Mouse (Mus musculus) hindbrain, embryonic 12.5 days (tissue): ENCODE measurements around the gene Gm572. TPM values are rescaled to one million over a fixed set of nuclear protein-coding genes. Genes with fewer than 3 reads are reported as not detected.

Source experiments
- ATAC-seq: fragments of 200-750 bp; cut with Nextera tagmentation; 2 replicates; pipeline ENCODE4 v1.8.0; 2017; ENCODE audit warnings: moderate TSS enrichment; ENCODE audit not compliant: low FRiP score
- H3K27ac ChIP-seq: fragments of 300-500 bp; sonication (generic); 2 replicates; pipeline ENCODE4 v1.5.1; 2016; ENCODE audit warnings: mild to moderate bottlenecking
- H3K27me3 ChIP-seq: fragments of 300-500 bp; sonication (generic); 2 replicates; pipeline ENCODE4 v1.6.1; 2016; ENCODE audit warnings: mild to moderate bottlenecking
- H3K36me3 ChIP-seq: fragments of 300-500 bp; sonication (generic); 2 replicates; pipeline ENCODE4 v1.6.1; 2016; ENCODE audit warnings: mild to moderate bottlenecking
- H3K4me1 ChIP-seq: fragments of 300-500 bp; sonication (generic); 2 replicates; pipeline ENCODE4 v1.6.1; 2016
- H3K4me2 ChIP-seq: fragments of 300-500 bp; sonication (generic); replicated peaks from 2 replicates; pipeline ENCODE4 v1.6.1; 2016; ENCODE audit warnings: mild to moderate bottlenecking
- H3K4me3 ChIP-seq: fragments of 300-500 bp; sonication (generic); 2 replicates; pipeline ENCODE4 v1.5.1; 2016; ENCODE audit warnings: mild to moderate bottlenecking
- H3K9ac ChIP-seq: fragments of 300-500 bp; sonication (generic); 2 replicates; pipeline ENCODE4 v1.6.1; 2016; ENCODE audit warnings: mild to moderate bottlenecking, moderate library complexity
- H3K9me3 ChIP-seq: fragments of 300-500 bp; sonication (generic); replicated peaks from 2 replicates; pipeline ENCODE4 v1.6.1; 2016; ENCODE audit warnings: mild to moderate bottlenecking
- WGBS: fragments of 180-500 bp; shearing (Covaris S2); methylation state at CpG from one replicate; pipeline ENCODE4 v1.1.7; 2016; 5-methylcytosine and 5-hydroxymethylcytosine counted together
- polyA plus RNA-seq: library from polyadenylated mRNA; unstranded; fragments of >200 nt; fragmentation: Nextera tagmentation; extraction: Ambion mirVana; gene quantifications from 2 replicates; pipeline ENCODE4 v1.2.1, GENCODE M21; 2016

Gene Gm572
- polyA plus RNA-seq, 1 experiment from 2014 or later, result not detected

DNA sequence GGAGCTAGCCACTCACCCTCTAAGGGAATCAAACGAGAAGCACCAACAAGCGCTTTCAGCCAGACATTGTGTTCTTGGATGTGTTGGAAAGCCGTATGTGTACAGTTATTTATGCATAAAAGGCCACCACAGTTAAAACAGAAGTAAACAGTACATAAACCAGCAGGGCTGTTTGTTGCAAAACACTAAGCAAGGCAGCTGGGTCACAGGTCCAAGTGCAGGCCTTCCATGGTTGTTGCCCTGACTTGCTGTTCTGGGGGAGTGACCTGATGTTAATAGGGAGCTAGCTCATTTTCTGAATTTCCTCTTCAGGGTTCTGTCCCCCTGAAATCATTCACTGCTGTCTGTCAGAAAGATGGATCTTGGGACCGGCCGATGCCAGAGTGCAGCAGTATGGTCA, 33.3 kb upstream of the Gm572 start:
- Histone ChIP-seq H3K4me3 (no peak overlapping the region), H3K4me1 (peaks cover 4% of the 10 kb centered on the region; the same call in 1 of the 2 replicates), H3K4me2 (no peak overlapping the region), H3K9me3 (no peaks in the 10 kb centered on the region), H3K9ac (no peak overlapping the region), H3K27ac (no peak overlapping the region), H3K27me3 (no peaks in the 10 kb centered on the region), H3K36me3 (peaks cover 39% of the 10 kb centered on the region)
- ATAC-seq, result no peak
- WGBS, result 87% methylated on average over 5 of the region's 5 CpGs

DNA sequence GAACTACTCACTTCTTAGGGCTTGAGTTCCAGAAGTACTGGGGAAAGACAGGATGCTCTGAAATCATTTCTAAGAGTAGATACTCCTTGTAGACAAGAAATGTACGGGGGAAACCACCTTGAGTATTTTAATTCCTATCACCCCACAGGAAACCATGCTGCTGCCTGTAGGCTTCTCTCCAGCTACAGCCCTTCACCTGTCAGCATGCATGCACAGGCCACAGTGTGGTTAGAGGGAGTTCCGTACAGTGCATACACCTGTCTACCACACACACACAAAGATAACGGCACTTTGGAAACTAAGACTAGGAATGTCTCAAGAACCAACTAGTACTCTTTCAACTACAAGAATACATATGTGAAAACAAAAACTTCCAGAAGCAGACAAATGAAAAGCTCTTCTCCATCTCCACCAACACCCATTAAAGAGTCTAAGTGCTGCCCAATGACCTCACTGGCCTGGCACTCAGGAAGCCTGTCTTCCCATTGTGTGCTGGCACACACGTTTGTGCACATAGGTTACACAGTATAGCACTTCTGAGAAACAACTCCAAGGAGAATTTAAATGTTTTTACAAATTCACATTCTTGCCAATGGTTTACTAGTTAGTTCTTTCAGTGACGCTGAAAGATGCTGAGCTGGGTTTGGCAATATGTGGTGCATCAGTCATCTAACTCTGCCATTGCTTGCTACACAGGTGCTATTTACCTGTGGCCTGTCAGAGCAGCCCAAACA, 32.3 kb upstream of the Gm572 start:
- Histone ChIP-seq H3K4me1 (peaks cover 4% of the 10 kb centered on the region; the same call in 1 of the 2 replicates), H3K36me3 (peaks cover 48% of the 10 kb centered on the region), H3K4me2 (no peak overlapping the region), H3K4me3 (no peak overlapping the region), H3K27ac (no peak overlapping the region), H3K27me3 (no peaks in the 10 kb centered on the region), H3K9me3 (no peaks in the 10 kb centered on the region), H3K9ac (no peak overlapping the region)
- no peak for ATAC-seq
- 75% methylated on average over 5 of the region's 5 CpGs for WGBS

DNA sequence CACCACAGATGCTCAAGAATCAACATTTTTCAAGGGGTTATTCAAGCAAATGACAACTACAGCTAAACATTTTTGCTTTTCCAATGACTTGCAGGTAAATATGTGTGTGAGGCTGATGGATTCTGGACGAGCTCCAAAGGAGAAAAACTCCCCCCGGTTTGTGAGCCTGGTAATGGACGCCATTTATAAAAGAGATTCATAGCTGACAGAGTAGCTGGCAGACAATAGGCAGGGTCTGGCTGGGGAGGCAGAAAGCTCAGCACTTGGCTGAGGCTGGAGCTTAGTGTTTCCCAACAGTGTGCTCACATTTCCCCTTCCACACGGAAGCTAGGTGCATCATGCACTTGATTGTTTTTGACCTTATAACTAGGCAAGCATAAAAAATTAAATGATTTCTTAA, 30.6 kb upstream of the Gm572 start:
- Histone ChIP-seq H3K27me3 (no peaks in the 10 kb centered on the region), H3K4me2 (no peak overlapping the region), H3K27ac (no peak overlapping the region), H3K36me3 (peaks cover 52% of the 10 kb centered on the region), H3K9me3 (no peaks in the 10 kb centered on the region), H3K4me1 (peaks cover 4% of the 10 kb centered on the region; the same call in 1 of the 2 replicates), H3K4me3 (no peak overlapping the region), H3K9ac (no peak overlapping the region)
- no peak for ATAC-seq
- 56% methylated on average over 4 of the region's 4 CpGs for WGBS

DNA sequence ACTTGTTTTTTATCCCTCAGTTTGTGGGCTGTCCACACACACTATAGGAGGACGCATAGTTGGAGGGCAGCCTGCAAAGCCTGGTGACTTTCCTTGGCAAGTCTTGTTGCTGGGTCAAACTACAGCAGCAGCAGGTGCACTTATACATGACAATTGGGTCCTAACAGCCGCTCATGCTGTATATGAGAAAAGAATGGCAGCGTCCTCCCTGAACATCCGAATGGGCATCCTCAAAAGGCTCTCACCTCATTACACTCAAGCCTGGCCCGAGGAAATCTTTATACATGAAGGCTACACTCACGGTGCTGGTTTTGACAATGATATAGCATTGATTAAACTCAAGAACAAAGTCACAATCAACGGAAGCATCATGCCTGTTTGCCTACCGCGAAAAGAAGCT, 29.4 kb upstream of the Gm572 start:
- peaks cover 4% of the 10 kb centered on the region; the same call in 1 of the 2 replicates for H3K4me1 ChIP-seq
- peak overlapping the region; percentile 26; the same call in 1 of the 2 replicates for H3K27ac ChIP-seq
- no peaks in the 10 kb centered on the region for H3K9me3 ChIP-seq
- H3K36me3 ChIP-seq, result peaks cover 59% of the 10 kb centered on the region
- 59% methylated on average over 9 of the region's 9 CpGs for WGBS
- H3K27me3 ChIP-seq, result no peaks in the 10 kb centered on the region
- no peak overlapping the region for H3K4me3 ChIP-seq
- no peak overlapping the region for H3K9ac ChIP-seq
- no peak for ATAC-seq
- no peak overlapping the region for H3K4me2 ChIP-seq

DNA sequence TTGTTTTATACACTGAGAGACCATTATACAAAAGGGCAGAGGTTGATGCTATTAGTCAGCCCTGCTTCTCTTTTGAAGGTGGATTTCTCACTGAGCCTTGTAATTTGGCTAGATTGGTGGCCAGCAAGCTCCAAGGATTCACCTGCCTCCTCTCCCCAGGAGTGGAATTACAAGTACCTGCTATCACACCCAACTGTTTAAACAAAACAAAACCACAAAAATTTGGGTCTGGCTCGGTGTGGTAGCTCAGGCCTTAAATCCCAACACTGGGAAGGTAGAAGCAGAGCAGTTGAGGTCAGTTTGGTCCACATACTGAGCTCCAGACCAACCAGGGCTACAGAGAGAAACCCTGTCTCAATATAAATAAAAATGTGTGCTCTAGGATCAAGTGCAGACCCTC, 23.3 kb upstream of the Gm572 start:
- Histone ChIP-seq H3K9me3 (no peaks in the 10 kb centered on the region), H3K4me1 (peaks cover 15% of the 10 kb centered on the region), H3K4me3 (no peak overlapping the region), H3K36me3 (peaks cover 85% of the 10 kb centered on the region), H3K9ac (no peak overlapping the region), H3K4me2 (no peak overlapping the region), H3K27ac (no peak overlapping the region), H3K27me3 (no peaks in the 10 kb centered on the region)
- WGBS, result 85% methylated on average over 1 of the region's 1 CpGs
- ATAC-seq, result no peak

DNA sequence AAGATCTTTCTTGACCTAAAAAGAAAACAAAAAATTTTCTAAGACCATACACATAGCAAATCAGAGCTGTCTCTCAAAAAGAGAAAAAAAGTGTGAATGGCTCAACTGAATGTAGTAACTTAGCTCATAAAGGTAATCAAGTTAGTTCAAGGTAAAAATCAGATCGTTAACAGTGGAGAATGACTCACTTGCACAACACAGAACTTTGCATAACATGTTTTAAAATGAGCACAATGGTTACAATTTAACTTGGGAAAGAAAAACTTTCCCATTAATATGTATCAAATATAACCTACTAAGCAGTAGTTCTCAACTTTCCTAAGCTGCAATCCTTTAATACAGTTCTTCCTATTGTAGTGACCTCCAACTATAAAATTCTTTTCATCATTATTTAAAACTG, 22.4 kb upstream of the Gm572 start:
- 98% methylated on average over 1 of the region's 1 CpGs for WGBS
- Histone ChIP-seq H3K9ac (no peak overlapping the region), H3K27me3 (no peaks in the 10 kb centered on the region), H3K4me1 (peaks cover 19% of the 10 kb centered on the region), H3K4me2 (no peak overlapping the region), H3K27ac (no peak overlapping the region), H3K4me3 (no peak overlapping the region), H3K36me3 (peaks cover 80% of the 10 kb centered on the region), H3K9me3 (no peaks in the 10 kb centered on the region)
- ATAC-seq, result no peak

DNA sequence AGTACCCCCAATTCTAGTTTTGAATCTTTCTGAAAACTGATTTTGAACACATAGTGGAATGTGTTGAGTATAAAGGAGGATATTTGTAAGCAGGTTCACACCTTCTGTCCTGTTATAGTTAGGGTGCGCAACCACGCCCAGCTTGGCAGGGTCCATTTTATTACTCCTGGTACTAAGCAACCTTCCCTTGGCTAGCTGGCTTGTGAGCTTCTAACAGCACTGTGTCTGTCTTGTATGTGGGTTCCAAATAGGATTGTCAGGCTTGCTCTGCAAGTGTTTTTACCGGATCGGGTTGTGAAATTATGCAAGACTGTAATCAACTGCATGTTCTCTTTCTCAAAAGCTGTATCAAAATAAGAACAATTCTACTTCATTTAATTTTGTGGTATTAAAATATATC, 20.6 kb upstream of the Gm572 start:
- no peak overlapping the region for H3K27ac ChIP-seq
- H3K36me3 ChIP-seq, result peaks cover 69% of the 10 kb centered on the region
- H3K4me1 ChIP-seq, result peaks cover 19% of the 10 kb centered on the region
- H3K9ac ChIP-seq, result no peak overlapping the region
- H3K4me3 ChIP-seq, result no peak overlapping the region
- ATAC-seq, result no peak
- WGBS, result 92% methylated on average over 4 of the region's 4 CpGs
- H3K9me3 ChIP-seq, result no peaks in the 10 kb centered on the region
- H3K27me3 ChIP-seq, result no peaks in the 10 kb centered on the region
- H3K4me2 ChIP-seq, result no peak overlapping the region

DNA sequence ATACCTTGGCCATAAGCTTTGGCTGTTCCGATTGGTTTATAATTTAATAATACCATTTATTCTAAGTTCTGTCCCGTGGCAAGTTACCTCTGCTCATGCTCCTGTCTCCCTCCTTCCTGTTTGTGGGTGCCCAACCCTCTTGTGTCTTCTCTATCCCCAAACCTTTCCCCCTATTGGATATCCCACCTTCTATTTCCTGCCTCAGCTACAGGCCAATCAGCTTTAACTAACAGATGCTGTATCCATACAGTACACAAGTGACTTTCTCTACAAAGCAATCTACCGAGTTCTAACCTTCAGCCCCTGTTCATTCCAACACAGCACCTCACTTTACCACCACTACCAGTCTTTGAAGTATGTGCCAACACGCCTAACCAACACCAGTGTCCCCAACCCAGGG, 19.5 kb upstream of the Gm572 start:
- 92% methylated on average over 4 of the region's 4 CpGs for WGBS
- H3K4me3 ChIP-seq, result no peak overlapping the region

DNA sequence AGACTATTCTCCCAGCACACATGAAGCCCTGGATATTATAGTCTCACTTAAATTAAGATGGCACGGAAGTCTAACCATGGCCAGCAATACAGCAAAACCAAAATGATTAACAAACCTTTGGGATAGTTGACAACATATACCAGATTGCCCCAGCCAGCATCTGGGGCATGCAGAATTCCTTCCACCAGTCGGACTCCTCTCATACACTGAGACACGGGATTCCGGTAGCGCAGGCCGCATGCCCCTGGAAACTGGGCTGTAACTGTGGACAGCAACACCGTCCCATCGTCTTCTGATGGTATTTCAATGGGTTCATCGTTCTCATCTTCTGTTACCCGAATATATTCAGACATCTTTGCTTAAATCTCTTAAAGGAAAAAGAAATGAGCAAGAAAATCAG, 18.1 kb upstream of the Gm572 start:
- 89% methylated on average over 10 of the region's 10 CpGs for WGBS
- peak overlapping the region; percentile 83 for H3K4me2 ChIP-seq
- H3K9me3 ChIP-seq, result no peaks in the 10 kb centered on the region
- ATAC-seq, result no peak
- H3K4me3 ChIP-seq, result peak overlapping the region; percentile 87; the same call in 1 of the 2 replicates
- no peak overlapping the region for H3K27ac ChIP-seq
- H3K4me1 ChIP-seq, result peaks cover 19% of the 10 kb centered on the region
- peaks cover 49% of the 10 kb centered on the region for H3K36me3 ChIP-seq
- H3K9ac ChIP-seq, result no peak overlapping the region
- no peaks in the 10 kb centered on the region for H3K27me3 ChIP-seq

More for the DNA sequence above, 19.5 kb upstream of the Gm572 start:
- Histone ChIP-seq H3K4me1 (peaks cover 19% of the 10 kb centered on the region), H3K27ac (no peak overlapping the region), H3K9ac (no peak overlapping the region), H3K9me3 (no peaks in the 10 kb centered on the region), H3K27me3 (no peaks in the 10 kb centered on the region), H3K4me2 (no peak overlapping the region), H3K36me3 (peaks cover 63% of the 10 kb centered on the region)
- ATAC-seq, result no peak

DNA sequence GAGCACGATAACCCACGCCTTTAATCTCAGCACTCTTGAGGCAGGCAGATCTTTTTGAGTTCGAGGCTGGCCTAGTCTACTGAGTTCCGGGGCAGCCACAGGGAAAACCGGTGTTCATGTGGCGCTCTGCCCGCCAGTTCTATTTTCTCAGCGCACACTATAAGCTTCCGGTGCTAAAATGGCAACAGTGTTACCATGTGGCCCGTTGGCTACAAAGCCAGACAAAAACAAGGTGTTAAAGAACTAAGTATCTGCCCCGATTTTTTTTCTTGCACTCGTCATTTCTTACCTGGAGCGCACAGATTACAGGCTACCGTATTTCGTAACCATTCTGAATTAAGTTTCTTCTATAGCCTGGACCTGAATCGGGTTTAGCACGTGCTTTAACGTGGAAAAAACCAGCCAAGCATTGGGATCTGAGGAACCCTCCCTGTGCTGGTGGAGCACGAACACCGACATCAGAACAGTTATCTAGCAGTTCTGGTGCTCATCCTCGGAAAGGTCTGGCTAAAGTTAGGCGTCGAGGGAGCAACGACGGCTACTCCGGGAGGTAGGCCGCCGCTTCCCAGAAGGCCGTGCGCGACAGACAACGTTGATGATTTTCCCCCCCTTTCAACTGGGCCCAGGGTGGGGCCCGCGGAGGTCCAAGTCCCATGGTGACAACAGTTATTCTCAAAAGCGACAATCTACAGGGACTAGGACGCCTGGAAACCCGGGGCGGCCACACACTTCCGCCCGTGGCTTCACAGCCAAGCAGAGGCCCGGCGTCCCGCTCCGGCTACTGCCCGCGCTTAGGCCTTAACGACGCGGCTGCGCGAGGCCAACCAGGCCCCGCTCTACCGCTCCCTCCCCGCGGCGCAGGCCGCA, 17.1 kb upstream of the Gm572 start:
- H3K27me3 ChIP-seq, result no peaks in the 10 kb centered on the region
- peak overlapping the region; percentile 83 for H3K4me2 ChIP-seq
- peak overlapping the region; percentile 92 for H3K27ac ChIP-seq
- WGBS, result under 1% methylated on average over 57 of the region's 57 CpGs
- peaks cover 42% of the 10 kb centered on the region for H3K36me3 ChIP-seq
- peak; percentile 70 for ATAC-seq
- no peaks in the 10 kb centered on the region for H3K9me3 ChIP-seq
- peak overlapping the region; percentile 87 for H3K4me3 ChIP-seq
- peak overlapping the region; percentile 96 for H3K9ac ChIP-seq
- H3K4me1 ChIP-seq, result peaks cover 19% of the 10 kb centered on the region

DNA sequence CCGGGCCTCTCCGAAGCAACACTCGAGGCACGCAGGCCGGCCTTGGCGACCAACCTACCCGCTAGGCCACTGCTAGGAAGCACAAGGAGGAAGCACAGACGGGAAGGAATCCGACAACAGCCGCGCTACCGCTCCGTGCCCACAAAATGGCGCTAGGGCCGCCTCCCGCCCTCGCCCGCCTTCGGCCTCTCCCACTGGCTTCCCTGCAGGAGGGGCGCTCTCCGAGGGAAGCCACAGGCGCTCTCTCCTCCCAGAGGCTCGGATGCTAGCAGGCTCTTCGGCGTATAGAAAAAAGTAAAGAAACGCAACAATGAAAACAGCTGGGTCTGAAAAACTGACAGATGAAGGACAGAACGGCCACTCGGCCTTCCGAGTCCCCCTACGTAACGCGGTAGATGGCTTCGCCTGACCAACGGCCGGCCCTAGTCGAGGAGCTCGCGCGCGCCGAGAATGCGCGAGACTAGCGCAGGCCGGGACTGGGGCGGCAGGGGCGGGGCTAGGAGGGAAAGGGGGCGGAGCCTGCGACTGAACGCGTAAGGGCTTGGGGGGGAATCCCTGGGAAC, 16.4 kb upstream of the Gm572 start, which contains the start of gene Tardbp:
Gene Tardbp (minus strand): TSS at position 397 of the 563 bp plus-strand sequence.
- Histone ChIP-seq H3K4me1 (peaks cover 17% of the 10 kb centered on the region), H3K27ac (peak within 1 kb of the TSS; percentile 92), H3K4me2 (peak within 1 kb of the TSS; percentile 83), H3K27me3 (no peaks in the 10 kb centered on the region), H3K36me3 (peaks cover 35% of the 10 kb centered on the region), H3K9me3 (no peaks in the 10 kb centered on the region), H3K9ac (peak within 1 kb of the TSS; percentile 96), H3K4me3 (peak within 1 kb of the TSS; percentile 87)
- under 1% methylated on average over 51 of the region's 51 CpGs for WGBS
- peak; percentile 95 for ATAC-seq

DNA sequence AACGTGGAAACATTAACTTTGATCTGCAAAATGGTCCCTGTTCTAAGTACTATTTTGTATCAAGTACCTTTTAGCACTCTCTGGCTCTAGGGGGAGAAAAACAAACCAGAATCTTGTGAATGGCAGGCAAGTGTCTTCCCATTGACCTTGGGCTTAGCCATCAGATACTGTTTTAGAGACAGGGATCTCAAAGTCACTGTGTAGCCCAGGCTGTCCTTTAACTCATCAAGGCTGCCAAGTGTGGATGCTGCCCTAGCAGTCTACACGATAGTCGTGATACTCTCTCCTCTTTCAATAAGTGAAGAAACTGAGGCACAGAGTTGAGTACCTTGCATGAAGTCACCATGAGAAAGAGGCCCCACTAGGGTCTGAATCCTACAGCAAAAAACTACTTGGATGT, 15.9 kb upstream of the Gm572 start:
- peak; percentile 18; the same call in 1 of the 2 replicates for ATAC-seq
- H3K9me3 ChIP-seq, result no peaks in the 10 kb centered on the region

More for the DNA sequence above, 15.9 kb upstream of the Gm572 start:
- Histone ChIP-seq H3K4me2 (peak overlapping the region; percentile 83), H3K4me1 (peaks cover 14% of the 10 kb centered on the region), H3K9ac (0 out of 2 replicates have a peak overlapping the region, but pooled peaks have one; percentile 96), H3K4me3 (peak overlapping the region; percentile 87), H3K27ac (peak overlapping the region; percentile 92), H3K36me3 (peaks cover 29% of the 10 kb centered on the region), H3K27me3 (no peaks in the 10 kb centered on the region)
- 65% methylated on average over 3 of the region's 3 CpGs for WGBS
